Mouse (Mus musculus) brain, embryonic 14.5 days (tissue): ENCODE results near the gene Arl13a. TPM values are rescaled to one million over a fixed set of nuclear protein-coding genes. Genes with fewer than 3 reads are reported as not detected.
"Not testable (repeated sequence)": the region's sequence is repeated elsewhere in the genome, so short reads cannot be mapped to it uniquely, and the experiment has no call there.

Experiments
- DNase-seq: peaks from one replicate; pipeline ENCODE4 v3.0.0-alpha.2; 2011; ENCODE audit warnings: low read depth
- CTCF ChIP-seq: fragments of 200-500 bp; IDR thresholded peaks from 2 replicates; pipeline ENCODE4 v1.5.1; 2012; ENCODE audit warnings: inconsistent platforms, mild to moderate bottlenecking, moderate library complexity, borderline replicate concordance; ENCODE audit not compliant: insufficient read depth, insufficient read length; ENCODE audit errors: extremely low read depth
- POLR2A ChIP-seq: fragments of 200-500 bp; IDR thresholded peaks from 2 replicates; pipeline ENCODE4 v1.6.1; 2012; ENCODE audit warnings: mild to moderate bottlenecking, inconsistent platforms, borderline replicate concordance; ENCODE audit not compliant: poor library complexity, insufficient read depth, insufficient read length, severe bottlenecking; ENCODE audit errors: extremely low read depth
- polyA plus RNA-seq: library from polyadenylated mRNA; depleted of rRNA; stranded (reverse); fragments of >200 nt; gene quantifications from 2 replicates; pipeline ENCODE4 v1.2.3, GENCODE M21; 2012; rRNA removed

Arl13a gene
- polyA plus RNA-seq: not detected in 2 replicates

- not testable (repeated sequence) for DNase-seq
Observed at GRCm38 (mm10) chrX:134187201-134187600, at the start of gene Arl13a. TSS of gene Arl13a (plus strand) at chrX:134187501.

- DNase-seq: no peak
- no peak for TF ChIP-seq CTCF
- TF ChIP-seq POLR2A: no peak
Observed at GRCm38 (mm10) chrX:134140024-134140423, 47.3 kb upstream of the Arl13a start.

- DNase-seq: no peak
- no peak for TF ChIP-seq CTCF
- TF ChIP-seq POLR2A: no peak
Observed at GRCm38 (mm10) chrX:134141551-134141950, 45.8 kb upstream of the Arl13a start.

- TF ChIP-seq CTCF (no peak), POLR2A (no peak)
Observed at GRCm38 (mm10) chrX:134141986-134142385, 45.3 kb upstream of the Arl13a start.

GRCm38 (mm10) chrX:134158151-134158550, 29.1 kb upstream of the Arl13a start:
- DNase-seq: no peak
- TF ChIP-seq CTCF (no peak), POLR2A (no peak)

More at GRCm38 (mm10) chrX:134141986-134142385, 45.3 kb upstream of the Arl13a start:
- no peak for DNase-seq

- TF ChIP-seq POLR2A (no peak), CTCF (no peak)
- no peak for DNase-seq
Observed at GRCm38 (mm10) chrX:134160442-134160841, 26.9 kb upstream of the Arl13a start.

- no peak for TF ChIP-seq CTCF
- TF ChIP-seq POLR2A: no peak
Observed at GRCm38 (mm10) chrX:134162043-134162720, 25.1 kb upstream of the Arl13a start, which contains the start of gene Xkrx. TSS of gene Xkrx (minus strand) at chrX:134162076.

GRCm38 (mm10) chrX:134162826-134163225, 24.5 kb upstream of the Arl13a start:
- DNase-seq: peak; percentile 8
- TF ChIP-seq POLR2A (no peak), CTCF (no peak)

More at GRCm38 (mm10) chrX:134162043-134162720, 25.1 kb upstream of the Arl13a start, which contains the start of gene Xkrx:
- peak; percentile 2 for DNase-seq

- no peak for DNase-seq
- TF ChIP-seq CTCF (no peak), POLR2A (no peak)
Observed at GRCm38 (mm10) chrX:134163484-134163883, 23.8 kb upstream of the Arl13a start.

GRCm38 (mm10) chrX:134170584-134170983, 16.7 kb upstream of the Arl13a start:
- TF ChIP-seq POLR2A (no peak), CTCF (no peak)

GRCm38 (mm10) chrX:134174699-134175098, 12.6 kb upstream of the Arl13a start:
- no peak for DNase-seq

More at GRCm38 (mm10) chrX:134170584-134170983, 16.7 kb upstream of the Arl13a start:
- DNase-seq: no peak

GRCm38 (mm10) chrX:134208491-134208890, 21.2 kb downstream of the Arl13a start:
- TF ChIP-seq POLR2A (no peak), CTCF (no peak)
- no peak for DNase-seq

More at GRCm38 (mm10) chrX:134174699-134175098, 12.6 kb upstream of the Arl13a start:
- TF ChIP-seq CTCF: no peak
- TF ChIP-seq POLR2A: no peak

GRCm38 (mm10) chrX:134211151-134211642, 23.9 kb downstream of the Arl13a start:
- DNase-seq: peak; percentile 42
- TF ChIP-seq CTCF (no peak), POLR2A (no peak)

GRCm38 (mm10) chrX:134218161-134218560, 30.9 kb downstream of the Arl13a start:
- peak; percentile 2 for DNase-seq
- TF ChIP-seq POLR2A (no peak), CTCF (no peak)
